Mouse (Mus musculus): ENCODE measurements around the gene Loxl4.
A peak's percentile ranks its signal among the peaks of the same experiment; 100 is the strongest.

Loxl4 gene

DNA sequence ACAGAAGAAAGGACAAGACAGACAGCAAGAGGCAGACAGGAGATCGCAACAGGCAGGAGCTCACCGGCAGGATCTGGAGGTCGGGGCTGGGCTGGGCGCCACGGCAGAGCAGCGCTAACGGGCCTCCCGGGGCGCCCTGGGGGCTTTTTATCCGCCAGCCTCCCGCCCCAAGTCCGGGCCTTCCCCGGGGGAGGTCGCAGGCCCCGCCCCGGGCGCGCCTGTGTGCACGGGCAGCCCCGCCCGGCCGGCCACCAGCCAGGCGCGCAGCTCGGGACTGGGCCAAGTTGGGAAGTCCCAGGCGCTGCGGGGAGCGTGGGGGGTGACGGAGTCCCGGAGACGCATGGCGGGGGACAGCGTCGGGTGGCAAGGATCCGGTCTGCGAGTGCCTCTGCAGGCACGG, at the start of gene Loxl4:
Gene Loxl4 (minus strand): TSS at position 160 of the 400 bp plus-strand sequence.
- DNase-seq = peak in 1 of 2 experiments; percentile 27

DNA sequence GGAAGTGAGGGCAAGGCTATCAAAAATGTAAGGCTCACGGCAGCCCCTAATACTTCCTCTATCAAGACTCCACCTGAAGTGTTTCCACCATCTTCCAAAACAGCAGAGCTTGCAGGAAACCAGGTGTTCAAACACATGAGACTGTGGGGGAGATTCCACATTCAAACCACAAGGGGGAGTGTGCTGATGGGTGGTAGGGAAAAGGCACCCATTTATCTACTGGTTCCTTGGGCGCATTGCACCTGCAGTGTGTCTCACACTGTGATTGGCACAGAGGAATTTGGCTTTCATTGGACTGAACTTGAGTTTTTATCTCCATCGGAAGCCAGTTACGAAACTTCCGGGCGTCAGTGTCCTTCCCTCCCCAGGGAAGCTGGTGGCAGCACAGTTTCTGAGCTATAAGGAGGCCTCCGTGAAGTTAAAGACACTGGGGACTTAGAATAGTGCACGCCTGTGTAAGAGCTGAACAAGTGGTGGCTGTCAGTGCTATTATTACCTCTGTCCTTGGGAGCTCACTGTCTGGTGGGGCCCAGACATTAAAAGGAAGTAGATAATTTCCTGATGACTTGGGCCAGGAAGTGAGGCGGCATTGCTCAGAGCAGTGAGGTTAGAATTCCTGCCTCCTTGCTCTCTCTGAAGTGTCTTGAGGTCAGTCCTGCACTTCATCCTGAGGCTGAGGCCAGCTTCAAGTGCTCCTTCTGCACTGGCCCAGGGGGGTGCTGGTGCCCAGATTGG, 49.0 kb upstream of the Loxl4 start:
- DNase-seq = no peak

DNA sequence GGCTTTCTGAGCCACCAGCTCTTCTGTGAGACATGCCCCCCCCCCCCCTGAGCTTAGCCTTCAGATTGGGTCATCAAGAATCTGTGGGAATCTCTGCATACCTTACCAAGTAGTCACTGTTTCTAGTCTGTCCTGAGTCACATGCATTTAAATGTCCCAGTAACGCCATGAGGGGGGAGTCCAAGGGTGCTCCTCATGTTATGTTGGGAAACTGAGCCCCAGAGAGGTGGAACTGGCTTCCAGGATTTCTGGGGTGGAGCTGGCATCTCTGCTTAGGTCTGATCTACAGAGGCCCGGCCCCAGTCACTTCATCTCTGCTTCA, 47.6 kb upstream of the Loxl4 start:
- no peak for DNase-seq

DNA sequence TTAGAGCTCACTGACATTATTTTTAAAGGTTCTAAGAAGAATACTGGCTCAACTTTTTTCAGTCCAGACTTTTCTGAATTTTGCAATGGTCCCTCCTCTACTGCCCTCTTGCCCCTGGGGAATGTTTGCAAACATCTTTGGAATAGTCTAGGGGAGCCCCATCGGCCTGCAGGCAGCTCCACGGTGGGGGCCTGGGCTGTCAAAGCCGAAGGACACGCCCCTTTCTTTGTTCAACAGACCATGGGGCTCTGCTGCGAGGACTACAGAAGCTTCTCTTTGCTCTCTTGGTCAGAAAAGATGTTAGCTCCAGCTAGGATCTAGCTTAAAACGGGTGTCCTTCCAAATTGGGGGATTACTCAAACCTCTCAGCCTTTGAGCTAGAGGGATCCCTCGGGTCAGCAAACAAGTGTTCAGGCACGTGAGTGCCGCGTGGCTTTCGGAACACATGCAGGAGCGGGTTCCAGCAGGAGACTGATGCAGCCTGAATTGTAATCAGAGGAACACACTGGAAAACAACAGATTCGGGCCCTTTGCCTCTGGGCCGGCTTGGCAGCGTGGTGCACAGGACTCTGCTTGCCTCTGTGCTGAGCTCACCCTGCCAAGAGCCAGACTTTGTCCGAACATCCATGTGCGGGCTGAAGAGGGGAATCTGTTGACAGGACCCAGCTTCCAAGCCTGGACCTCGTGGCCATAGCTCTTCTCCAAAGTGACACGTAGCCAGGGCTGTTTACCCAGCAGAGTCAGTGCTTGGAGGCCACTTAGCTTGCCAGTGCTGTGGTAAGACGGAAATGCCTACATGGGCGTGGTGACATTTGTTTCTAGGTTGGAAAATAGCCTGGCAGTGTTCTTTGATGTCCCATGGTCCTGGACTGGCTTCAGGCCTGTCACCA, 47.0 kb upstream of the Loxl4 start:
- peak; percentile 27 to 34 for DNase-seq

DNA sequence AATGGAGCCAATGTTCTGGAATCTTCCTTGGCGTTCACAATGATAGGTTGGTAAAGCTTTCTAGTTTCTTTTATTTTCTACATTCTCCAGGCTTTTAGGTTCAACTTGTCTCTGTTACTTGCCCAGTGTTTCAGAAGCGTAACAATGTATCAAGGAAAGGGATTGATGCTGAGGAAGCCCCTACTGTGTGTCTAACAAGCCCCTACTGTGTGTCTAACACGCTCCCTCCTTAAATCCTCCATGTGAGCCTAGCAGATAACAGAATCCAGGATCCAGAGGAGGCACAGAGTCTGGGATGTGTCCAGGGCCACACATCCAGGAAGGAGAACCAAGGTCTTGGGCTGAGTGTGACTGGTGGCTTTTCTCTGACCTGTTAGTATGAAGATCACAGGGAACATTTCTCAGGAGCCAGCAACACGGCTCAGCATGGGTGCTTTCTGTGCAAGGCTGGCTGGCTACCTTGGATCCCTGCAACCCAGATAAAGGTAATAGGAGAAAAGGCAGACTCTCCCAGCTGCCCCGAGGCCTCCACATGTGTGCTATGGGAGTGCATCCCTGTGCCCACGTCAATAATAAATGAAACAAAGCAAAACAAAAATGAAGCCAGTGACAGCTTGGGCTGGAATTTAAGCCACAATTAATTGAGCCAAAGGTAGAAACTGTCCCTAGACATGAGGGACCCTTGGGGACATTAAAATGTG, 46.0 kb upstream of the Loxl4 start:
- no peak for DNase-seq

DNA sequence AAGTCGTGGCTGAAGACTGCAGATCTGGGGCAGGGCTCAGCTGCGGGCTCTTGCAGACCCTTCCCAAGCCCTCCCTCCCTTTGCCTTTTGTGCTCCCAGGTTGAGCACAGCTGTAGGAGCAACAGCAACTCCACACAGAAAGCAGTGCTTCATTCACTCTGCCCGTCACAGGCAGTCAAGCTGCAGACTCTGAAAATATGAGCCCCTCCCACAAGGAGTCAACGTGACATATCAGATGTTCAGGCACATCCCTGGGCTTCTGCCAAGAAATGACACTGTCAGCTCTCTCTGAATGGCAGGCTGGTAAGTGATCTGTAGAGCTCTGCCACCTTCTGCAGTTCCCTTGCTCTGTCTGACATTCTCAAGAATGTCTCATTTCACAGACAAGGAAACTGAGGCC, 45.2 kb upstream of the Loxl4 start:
- no peak for DNase-seq

DNA sequence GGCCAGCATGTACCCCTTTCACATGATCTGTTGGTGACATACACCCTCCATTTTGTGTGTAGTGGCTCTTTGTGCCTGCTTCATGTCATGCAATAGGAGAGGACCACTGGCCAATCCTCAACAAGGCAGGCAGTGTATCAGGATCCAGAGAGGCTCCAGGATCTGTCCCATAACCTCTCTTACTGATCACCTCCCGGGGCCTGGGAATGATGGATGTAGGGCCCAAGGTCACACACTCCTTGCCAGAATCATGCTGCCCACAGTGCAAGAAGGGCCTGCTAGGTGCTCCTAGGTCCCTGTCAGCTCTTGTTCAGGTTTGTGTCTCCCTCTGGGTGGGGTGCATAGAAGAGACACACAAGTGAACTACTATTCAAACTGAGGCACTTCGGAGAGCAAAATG, 44.7 kb upstream of the Loxl4 start:
- DNase-seq = no peak

DNA sequence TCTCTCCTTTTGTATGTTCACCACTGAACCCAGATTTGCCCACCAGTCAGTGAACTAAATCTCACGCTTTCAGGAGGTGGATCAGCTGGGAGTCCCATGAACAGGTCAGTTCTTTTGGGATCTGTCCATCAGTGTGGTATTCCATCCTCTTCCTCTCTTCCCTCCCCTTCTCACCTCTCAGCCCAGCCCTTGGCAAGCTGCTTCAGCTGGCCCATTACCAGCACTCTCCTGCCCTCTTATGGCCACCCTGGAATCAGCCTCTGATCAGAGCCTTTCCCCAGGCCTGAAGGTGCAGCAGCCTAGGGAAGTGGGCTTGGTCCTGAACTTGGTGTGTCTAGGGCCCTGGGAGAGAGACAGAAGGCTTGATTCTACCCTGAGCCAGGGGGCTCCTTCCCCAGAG, 42.4 kb upstream of the Loxl4 start:
- peak; percentile 73 to 76 for DNase-seq

DNA sequence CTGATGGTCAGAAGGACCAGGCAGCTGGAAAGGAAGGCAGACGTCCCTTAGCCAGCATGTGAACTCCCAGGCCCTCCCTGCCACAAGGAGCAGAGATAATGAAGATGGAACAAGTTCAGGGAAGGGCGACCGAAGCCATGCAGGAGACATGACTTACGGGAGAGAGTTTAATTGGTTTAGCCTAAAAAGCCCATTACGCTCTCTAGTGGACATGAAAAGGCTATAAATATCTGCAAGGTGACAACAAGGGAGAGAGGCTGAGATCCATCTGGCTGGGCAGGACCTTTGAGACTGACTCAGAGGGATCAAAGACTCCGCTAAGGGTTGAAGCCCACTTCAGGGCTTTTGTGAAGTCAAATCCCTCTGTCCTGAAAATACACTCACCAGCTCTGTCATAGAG, 40.5 kb upstream of the Loxl4 start:
- no peak for DNase-seq

DNA sequence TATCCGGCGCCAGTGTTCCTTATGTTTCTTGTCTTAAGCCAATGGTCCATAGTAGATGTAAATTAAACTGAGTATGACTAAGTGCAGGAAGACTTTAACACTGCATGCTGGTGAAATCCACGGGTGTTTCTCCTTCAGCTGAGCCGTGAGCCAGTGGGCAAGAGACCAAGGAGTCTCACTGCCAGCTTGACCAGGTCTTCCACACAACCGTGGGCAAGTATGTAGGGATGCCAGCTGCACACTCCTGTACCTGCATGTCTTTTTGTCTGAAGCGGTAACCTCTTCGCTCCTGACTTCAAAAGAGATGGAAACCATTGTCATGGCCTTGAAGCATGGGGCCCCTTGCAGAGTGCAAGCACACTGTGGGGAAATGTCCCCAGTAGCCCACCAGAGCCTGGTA, 39.8 kb upstream of the Loxl4 start:
- DNase-seq = no peak

DNA sequence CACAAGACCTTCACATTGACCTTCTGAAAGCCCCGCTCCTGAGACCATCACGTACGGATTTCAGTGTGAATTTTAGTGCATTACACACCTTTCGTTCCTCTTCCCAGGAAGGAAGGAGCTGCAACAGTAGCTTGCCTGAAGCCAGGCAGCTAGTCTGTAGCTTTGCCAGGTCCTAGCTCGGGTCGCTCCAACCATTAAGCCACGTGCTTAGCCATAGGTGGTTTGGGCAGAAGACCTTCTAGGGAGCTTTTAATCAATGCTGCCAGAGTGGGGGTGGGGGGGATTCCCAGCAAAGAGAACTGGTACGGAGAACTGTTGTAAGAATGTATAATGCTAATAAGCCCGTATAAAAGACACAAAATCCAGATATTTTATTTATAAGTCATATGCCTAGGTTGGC, 27.6 kb upstream of the Loxl4 start:
- DNase-seq = no peak

DNA sequence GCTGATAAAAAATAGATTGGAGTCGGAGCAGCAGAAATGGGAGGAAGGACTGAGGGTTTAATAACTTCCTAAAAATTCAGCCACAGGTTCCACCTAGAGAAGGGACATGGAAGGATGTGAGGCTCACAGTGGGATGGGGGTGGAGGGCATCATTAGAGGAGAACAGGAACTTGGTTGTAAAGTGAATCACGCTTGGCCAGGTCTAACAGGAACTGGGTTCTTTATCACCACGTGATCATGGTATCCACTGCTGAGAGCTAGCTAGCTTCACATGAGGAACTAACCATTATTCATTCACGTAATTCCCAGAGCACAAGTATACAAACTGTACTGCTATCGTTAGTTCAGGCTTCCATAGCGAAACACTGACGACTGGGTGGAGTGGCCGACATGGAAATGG, 26.9 kb upstream of the Loxl4 start:
- no peak for DNase-seq

DNA sequence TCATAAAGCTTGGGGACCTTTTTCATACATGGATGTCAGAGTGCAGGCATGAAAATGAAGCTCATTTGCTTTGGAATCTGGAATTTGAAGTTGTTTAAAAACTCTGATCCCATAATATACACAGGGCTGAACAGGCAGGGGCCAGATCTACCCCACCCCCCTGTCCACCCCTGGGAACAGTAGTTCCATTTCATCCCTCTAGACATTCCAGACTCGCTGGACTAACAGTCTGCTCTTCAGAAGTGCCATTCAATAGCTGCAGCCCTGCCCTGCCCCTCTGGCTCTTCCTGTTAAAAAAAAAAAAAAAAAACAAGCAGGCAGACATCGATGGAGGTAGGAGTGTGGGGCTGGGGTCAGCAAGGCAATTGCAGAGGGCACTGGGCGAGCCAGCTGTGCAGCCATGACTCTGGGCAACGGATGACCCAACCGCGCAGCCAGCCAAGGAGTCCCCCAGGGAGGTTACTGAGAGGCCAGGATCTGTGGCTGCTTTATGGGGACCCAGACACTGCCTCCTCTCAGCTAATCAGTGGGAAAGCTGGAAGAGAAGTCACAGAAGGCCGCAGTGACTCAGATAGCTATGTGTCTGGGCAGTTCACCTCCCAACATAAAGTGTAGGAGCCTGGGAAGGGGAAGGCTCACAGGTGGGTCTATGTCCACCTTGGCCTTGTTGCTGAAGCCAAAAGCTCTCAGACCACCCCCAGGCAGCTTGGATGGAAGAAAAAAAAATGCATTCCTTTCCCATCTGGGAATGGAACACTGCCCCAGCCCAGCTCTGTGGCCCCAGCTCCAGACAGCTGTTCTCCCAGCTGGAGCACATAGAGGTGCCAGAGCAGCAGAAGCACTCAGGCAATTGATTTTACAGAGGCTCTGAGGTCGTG, 26.2 kb upstream of the Loxl4 start:
- no peak for DNase-seq

DNA sequence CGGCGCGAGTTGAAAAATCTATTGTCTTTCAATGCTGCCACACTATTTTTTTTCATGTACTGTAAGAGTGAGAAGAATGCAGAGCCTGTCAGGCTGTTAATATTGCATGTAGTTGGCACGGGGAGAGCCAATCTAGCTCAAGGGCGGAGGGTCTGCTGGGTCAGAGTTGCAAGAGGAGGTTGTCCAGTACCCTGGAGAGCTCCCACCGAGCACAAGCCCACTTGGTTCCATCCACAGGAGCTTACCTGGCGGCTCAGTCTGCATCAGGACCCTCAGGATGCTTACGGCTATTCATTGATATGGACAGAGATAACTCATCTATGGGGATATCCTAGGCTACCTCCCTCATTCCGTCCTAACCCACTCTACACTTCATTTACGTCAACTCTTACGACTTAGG, 24.0 kb upstream of the Loxl4 start:
- no peak for DNase-seq

DNA sequence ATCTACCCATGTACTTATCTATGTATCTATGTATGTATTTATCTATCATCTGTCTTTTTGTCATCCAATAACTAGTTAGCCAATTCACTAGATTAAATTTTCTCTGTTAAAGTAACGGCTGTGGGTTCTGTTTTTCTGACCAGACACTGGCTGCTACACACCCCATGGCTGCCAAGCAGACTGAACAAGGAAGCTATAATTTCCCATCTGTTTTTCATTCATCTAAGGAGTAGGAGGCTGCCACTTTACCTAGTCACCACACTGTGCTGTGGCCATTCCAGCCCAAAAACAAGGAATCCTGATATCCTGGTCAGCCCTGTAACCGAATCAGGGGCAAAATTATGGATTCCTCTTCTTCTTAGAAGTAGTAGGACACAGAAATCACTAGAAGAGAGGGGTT, 21.0 kb upstream of the Loxl4 start:
- no peak for DNase-seq

DNA sequence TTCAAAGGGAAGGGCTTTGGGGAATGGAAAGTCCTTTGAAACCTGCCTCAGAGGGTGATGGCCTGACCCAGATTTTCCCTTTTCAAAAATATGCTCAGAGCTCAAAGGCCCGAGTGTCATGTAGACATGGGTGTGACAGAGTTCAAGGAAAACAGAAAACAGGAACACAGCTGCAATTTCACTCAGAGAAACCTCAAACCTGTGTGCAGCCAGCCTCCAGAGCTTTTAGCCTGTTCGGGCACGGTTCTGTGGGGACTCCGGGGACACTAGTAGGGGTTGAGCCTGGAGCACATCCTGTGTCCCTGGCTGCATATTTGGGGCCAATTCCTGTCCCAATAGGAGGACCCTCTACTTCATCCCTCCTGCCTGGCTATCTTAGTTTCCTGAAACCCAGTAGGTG, 19.7 kb upstream of the Loxl4 start:
- no peak for DNase-seq

DNA sequence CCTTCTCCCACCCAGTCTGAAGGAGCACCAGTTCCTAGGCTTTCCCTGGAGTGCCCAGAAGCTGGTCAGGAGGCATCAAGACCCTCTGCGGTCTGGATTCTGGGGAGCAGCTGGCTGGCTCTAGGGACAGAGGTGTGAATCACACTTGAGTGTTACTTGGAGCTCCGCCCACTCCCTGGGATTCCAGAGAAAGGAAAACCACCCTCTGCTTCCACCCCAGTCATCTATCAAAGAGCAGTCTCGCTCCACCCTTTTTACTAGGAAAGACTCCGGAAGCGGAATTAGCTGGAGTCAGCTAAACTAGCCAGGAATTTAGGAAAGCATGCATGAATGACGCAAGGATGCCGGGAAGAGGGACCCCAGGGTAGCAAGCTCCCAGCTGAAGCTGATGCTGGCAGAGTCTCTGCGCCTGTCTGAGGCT, 18.9 kb upstream of the Loxl4 start:
- no peak for DNase-seq

DNA sequence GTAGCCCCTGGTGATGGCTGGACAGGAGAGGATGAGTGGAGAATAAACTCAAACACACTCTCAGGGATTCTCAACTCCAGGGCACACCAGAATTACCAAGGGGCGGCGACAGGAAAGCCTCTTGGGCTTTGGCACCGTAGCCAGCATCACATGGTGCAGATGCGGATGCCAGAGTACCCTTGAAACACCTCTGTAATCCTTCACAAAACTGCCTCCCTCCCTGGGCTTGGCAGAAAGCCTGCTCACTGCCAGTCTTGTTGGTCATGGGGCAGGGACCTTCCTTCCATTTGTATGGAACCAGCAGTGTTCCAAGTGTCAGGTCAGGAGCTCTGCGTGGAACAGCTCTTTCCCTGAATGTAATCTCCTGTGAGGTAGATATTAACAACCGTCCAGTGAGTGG, 15.5 kb upstream of the Loxl4 start:
- DNase-seq = no peak

DNA sequence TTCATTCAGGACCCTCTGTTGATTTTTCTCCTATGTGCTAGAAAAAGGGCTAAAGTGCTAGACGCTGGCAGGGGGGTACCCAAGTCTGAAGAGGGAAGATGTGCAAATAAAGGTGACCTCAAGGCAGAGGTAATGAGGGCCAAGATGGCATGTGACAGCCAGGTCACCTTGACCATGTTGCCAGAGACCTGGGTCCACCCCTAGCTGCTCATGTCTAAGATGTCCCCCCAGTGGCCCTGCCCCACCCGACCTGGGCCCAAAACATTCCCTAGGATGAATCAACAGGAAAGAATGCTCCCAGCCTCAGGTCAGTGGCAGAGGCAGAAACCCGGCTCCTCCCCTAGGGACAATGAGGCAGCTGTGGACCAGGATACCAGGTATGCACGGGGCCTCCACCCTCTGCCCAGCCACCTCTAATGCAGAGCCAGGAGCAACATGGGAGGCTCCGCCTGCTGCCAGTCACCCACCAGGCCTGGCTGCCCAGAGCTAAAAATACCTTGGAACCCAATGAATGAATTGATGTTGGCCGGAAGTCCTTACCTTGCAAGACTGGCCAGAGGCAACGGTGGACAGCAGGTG, 1.1 kb upstream of the Loxl4 start:
- DNase-seq = no peak

DNA sequence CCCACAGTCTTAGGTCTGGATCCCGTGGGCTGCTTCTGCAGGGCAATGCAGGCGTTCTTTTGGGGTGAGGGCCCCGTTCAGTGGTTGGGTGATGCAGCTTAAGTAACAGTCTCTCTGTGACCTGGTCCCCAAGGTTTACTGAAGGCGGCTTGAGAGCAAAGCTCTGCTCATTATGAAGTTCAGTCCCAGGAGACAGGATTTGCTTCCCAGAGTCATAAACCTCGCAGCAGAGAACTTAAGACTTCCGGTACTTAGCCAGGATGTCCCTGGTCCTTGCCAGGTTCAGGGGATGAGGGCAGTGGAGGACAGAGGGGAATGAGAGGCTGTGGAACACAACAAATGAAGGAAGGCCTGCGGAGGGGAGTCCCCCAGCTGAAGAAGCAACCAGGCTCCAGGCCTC, 503 bp upstream of the Loxl4 start:
- DNase-seq = no peak

DNA sequence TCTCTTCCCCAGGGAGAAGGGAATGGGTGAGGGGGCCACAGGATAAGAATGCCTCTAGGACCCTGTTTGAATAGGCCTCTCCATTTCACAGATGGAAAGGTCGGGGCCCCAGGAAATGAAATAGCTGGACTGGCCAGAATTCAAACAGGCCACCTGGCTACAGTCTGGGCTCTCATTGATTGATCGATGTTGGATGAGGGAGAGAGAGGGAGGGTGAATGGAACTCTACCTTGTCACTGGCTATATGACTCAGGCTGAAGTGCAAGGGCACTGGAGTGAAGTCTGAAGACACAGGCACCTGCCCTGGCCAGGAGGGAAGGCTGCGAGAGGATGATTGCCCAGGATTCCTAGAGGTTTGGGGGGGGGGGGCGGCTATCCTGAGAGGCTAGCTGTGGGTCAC, 867 bp downstream of the Loxl4 start:
- no peak for DNase-seq

DNA sequence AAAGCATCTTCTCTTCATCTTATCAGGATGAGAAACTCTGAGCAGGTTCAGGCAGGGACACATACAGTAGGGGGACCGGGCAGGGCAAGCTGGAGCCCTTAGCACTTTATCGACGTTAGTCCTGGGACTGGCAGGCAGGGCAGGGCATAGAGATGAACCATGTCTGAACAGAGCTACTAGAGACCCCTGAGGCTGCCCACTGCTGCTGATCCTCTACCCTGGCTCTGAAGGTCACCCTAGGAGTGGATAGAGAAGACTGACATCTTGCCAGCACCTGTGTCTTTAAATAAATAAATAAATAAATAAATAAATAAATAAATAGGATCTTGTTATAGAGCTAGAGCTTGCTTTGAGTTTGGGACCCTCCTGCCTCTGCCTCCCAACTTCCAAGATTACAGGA, 2.9 kb downstream of the Loxl4 start:
- DNase-seq = no peak

DNA sequence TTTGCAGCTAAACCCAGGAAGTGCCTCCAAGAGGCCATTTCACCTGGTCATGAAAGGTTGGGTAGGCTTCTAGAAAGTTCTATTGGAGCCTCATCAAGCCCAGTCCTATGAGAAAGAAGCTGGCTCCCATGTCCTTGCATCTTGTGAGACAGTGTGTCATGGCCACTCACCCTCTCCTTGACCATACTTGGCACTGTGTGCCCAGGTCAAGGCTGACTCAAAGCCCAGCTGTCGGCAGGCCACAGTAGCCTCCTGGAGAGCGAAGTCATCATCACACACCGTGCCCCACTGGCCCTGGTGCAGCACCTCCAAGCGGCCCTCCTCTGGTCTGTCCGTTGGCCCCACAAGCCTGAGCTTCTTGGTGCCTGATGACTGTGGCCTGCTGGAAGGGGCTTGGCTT, 4.5 kb downstream of the Loxl4 start:
- DNase-seq = no peak
